Mouse (Mus musculus) liver, embryonic 14.5 days (tissue): ENCODE measurements around the gene Dis3l2.

Source experiments
- CTCF ChIP-seq: IDR thresholded peaks from 2 replicates; pipeline ENCODE4 v1.5.1; 2016; ENCODE audit warnings: antibody characterized with exemption, low read depth, control low read depth
- EP300 ChIP-seq: IDR thresholded peaks from 2 replicates; pipeline ENCODE4 v1.6.1; 2016; ENCODE audit warnings: antibody characterized with exemption, low read depth

- TF ChIP-seq CTCF = no peak
- TF ChIP-seq EP300 = no peak
Measured at GRCm38 (mm10) chr1:86925776-86926175, 222.2 kb downstream of the Dis3l2 start.
